Mouse (Mus musculus): ENCODE measurements around the gene Cckbr.

Gene Cckbr

GRCm38 (mm10) chr7:105498854-105499492 is 73.4 kb downstream of the Cckbr start:
- DNase-seq = no peak

GRCm38 (mm10) chr7:105499676-105500075 is 74.1 kb downstream of the Cckbr start:
- DNase-seq = no peak

- no peak for DNase-seq
These were observed 76.5 kb downstream of the Cckbr start for GRCm38 (mm10) chr7:105501984-105502383.

- no peak for DNase-seq
These were observed 81.7 kb downstream of the Cckbr start for GRCm38 (mm10) chr7:105507257-105507656.

GRCm38 (mm10) chr7:105510143-105510542 is 84.6 kb downstream of the Cckbr start:
- DNase-seq = no peak

GRCm38 (mm10) chr7:105513845-105514291 is 88.3 kb downstream of the Cckbr start:
- DNase-seq = no peak

- DNase-seq = no peak
These were observed 89.0 kb downstream of the Cckbr start for GRCm38 (mm10) chr7:105514561-105514960.

- peak; percentile 28 for DNase-seq
These were observed 89.6 kb downstream of the Cckbr start for GRCm38 (mm10) chr7:105515178-105515577.

- no peak for DNase-seq
These were observed 91.3 kb downstream of the Cckbr start for GRCm38 (mm10) chr7:105516669-105517360.

GRCm38 (mm10) chr7:105519336-105519735 is 93.8 kb downstream of the Cckbr start:
- DNase-seq = peak; percentile 36

GRCm38 (mm10) chr7:105519771-105520170 is 94.2 kb downstream of the Cckbr start:
- DNase-seq = no peak

- no peak for DNase-seq
These were observed 94.7 kb downstream of the Cckbr start for GRCm38 (mm10) chr7:105520201-105520600.

All from cerebellum, adult 11-12 months (tissue).